Comparison of ENCODE assay signal across 30 mouse cellular contexts in genomic region chr9:24508880-24509279, GRCm38 (mm10).
"Had no signal": no experiment of that assay in that cellular context is flagged by ENCODE, and none has a peak within 500 bp of the region (broad histone marks: within the 10 kb centered on the region; RNA-seq: fewer than 3 reads in every experiment).

No protein-coding gene starts in this region.

- H3K4me2 ChIP-seq: limb, embryonic 12.5 days; limb, embryonic 13.5 days; limb, embryonic 15.5 days; liver, embryonic 11.5 days; liver, embryonic 12.5 days; liver, embryonic 13.5 days; liver, embryonic 15.5 days; lung, embryonic 14.5 days; lung, embryonic 15.5 days; midbrain, embryonic 11.5 days; midbrain, embryonic 12.5 days; midbrain, embryonic 13.5 days; midbrain, embryonic 15.5 days had no signal

- ATAC-seq: liver, embryonic 12.5 days; liver, postnatal 0 days; lung, postnatal 0 days; midbrain, embryonic 13.5 days; midbrain, embryonic 15.5 days had no signal

- H3K9ac ChIP-seq: limb, embryonic 12.5 days; limb, embryonic 13.5 days; limb, embryonic 15.5 days; liver, embryonic 12.5 days; liver, embryonic 13.5 days; liver, embryonic 14.5 days; liver, embryonic 15.5 days; liver, postnatal 0 days; lung, embryonic 14.5 days; lung, embryonic 15.5 days; midbrain, embryonic 12.5 days; midbrain, embryonic 13.5 days; midbrain, embryonic 15.5 days had no signal

- H3K9me3 ChIP-seq: limb, embryonic 10.5 days; limb, embryonic 12.5 days; limb, embryonic 13.5 days; limb, embryonic 15.5 days; liver, embryonic 12.5 days; liver, embryonic 13.5 days; liver, embryonic 15.5 days; lung, embryonic 15.5 days; megakaryocyte, embryonic 14.5 days; midbrain, embryonic 10.5 days; midbrain, embryonic 12.5 days; midbrain, embryonic 13.5 days; midbrain, embryonic 15.5 days had no signal

- H3K27ac ChIP-seq: limb, embryonic 10.5 days; limb, embryonic 12.5 days; limb, embryonic 13.5 days; limb, embryonic 15.5 days; liver, embryonic 12.5 days; liver, embryonic 13.5 days; liver, embryonic 14.5 days; liver, embryonic 15.5 days; lung, embryonic 15.5 days; macrophage; midbrain, embryonic 10.5 days; midbrain, embryonic 12.5 days; midbrain, embryonic 13.5 days; midbrain, embryonic 15.5 days had no signal

- H3K27me3 ChIP-seq: limb, embryonic 12.5 days; limb, embryonic 13.5 days; limb, embryonic 15.5 days; liver, embryonic 12.5 days; liver, embryonic 13.5 days; liver, embryonic 15.5 days; lung, embryonic 15.5 days; midbrain, embryonic 12.5 days; midbrain, embryonic 13.5 days; midbrain, embryonic 15.5 days had no signal

- H3K4me1 ChIP-seq: limb, embryonic 10.5 days; limb, embryonic 12.5 days; limb, embryonic 15.5 days; midbrain, embryonic 12.5 days; midbrain, embryonic 13.5 days had no signal

- H3K36me3 ChIP-seq: limb, embryonic 10.5 days; limb, embryonic 12.5 days; limb, embryonic 13.5 days; limb, embryonic 15.5 days; liver, embryonic 12.5 days; liver, embryonic 13.5 days; liver, embryonic 15.5 days; lung, embryonic 15.5 days; midbrain, embryonic 10.5 days; midbrain, embryonic 12.5 days; midbrain, embryonic 13.5 days; midbrain, embryonic 15.5 days had no signal

- DNase-seq: left cerebral cortex, postnatal 4 days; liver; liver, embryonic 13.5 days; liver, postnatal 0 days; lung, adult 18-20 months; lung, adult 2 months; lung, embryonic 14.5 days; lung, postnatal 10 days; lung, postnatal 14 days; lung, postnatal 36 days; lung, postnatal 4 days; midbrain, embryonic 14.5 days had no signal

- H3K4me3 ChIP-seq: limb, embryonic 10.5 days; limb, embryonic 12.5 days; limb, embryonic 13.5 days; limb, embryonic 15.5 days; liver, embryonic 12.5 days; liver, embryonic 13.5 days; liver, embryonic 15.5 days; lung, embryonic 15.5 days; megakaryocyte, embryonic 14.5 days; midbrain, embryonic 10.5 days; midbrain, embryonic 12.5 days; midbrain, embryonic 13.5 days; midbrain, embryonic 15.5 days; myocyte had no signal
